Mouse (Mus musculus) kidney, embryonic 15.5 days (tissue): Measurements from ENCODE around the gene Tcp1. TPM values are rescaled to one million over a fixed set of nuclear protein-coding genes. Genes with fewer than 3 reads are reported as not detected.
"Not testable (repeated sequence)": the region's sequence is repeated elsewhere in the genome, so short reads cannot be mapped to it uniquely, and the experiment has no call there.

Experiments
- ATAC-seq: fragments of 200-750 bp; cut with Nextera tagmentation; replicated peaks from 2 replicates; pipeline ENCODE4 v1.8.0; 2017; ENCODE audit warnings: moderate TSS enrichment; ENCODE audit not compliant: low FRiP score
- H3K27ac ChIP-seq: fragments of 300-500 bp; sonication (generic); 2 replicates; pipeline ENCODE4 v1.5.1; 2015; ENCODE audit warnings: mild to moderate bottlenecking, inconsistent platforms
- H3K27me3 ChIP-seq: fragments of 300-500 bp; sonication (generic); 2 replicates; pipeline ENCODE4 v1.6.1; 2015; ENCODE audit warnings: inconsistent platforms
- H3K36me3 ChIP-seq: fragments of 300-500 bp; sonication (generic); 2 replicates; pipeline ENCODE4 v1.6.1; 2015; ENCODE audit warnings: inconsistent platforms
- H3K4me1 ChIP-seq: fragments of 300-500 bp; sonication (generic); 2 replicates; pipeline ENCODE4 v1.6.1; 2015; ENCODE audit warnings: inconsistent platforms
- H3K4me2 ChIP-seq: fragments of 300-500 bp; sonication (generic); 2 replicates; pipeline ENCODE4 v1.6.1; 2015; ENCODE audit warnings: moderate library complexity, mild to moderate bottlenecking, inconsistent platforms
- H3K4me3 ChIP-seq: fragments of 300-500 bp; sonication (generic); replicated peaks from 2 replicates; pipeline ENCODE4 v1.5.1; 2015; ENCODE audit warnings: mild to moderate bottlenecking, inconsistent platforms
- H3K9ac ChIP-seq: fragments of 300-500 bp; sonication (generic); 2 replicates; pipeline ENCODE4 v1.6.1; 2015; ENCODE audit warnings: mild to moderate bottlenecking, inconsistent platforms
- H3K9me3 ChIP-seq: fragments of 300-500 bp; sonication (generic); replicated peaks from 2 replicates; pipeline ENCODE4 v1.6.1; 2016; ENCODE audit warnings: inconsistent platforms
- WGBS: fragments of 180-500 bp; shearing (Covaris S2); methylation state at CpG from one replicate; pipeline ENCODE4 v1.1.7; 2015; ENCODE audit warnings: mixed read lengths; 5-methylcytosine and 5-hydroxymethylcytosine counted together
- polyA plus RNA-seq: library from polyadenylated mRNA; unstranded; fragments of >200 nt; fragmentation: Nextera tagmentation; extraction: Ambion mirVana; gene quantifications from 2 replicates; pipeline ENCODE4 v1.2.1, GENCODE M21; 2015

The Tcp1 gene
- polyA plus RNA-seq, 1 experiment from 2014 or later: 424 TPM

DNA sequence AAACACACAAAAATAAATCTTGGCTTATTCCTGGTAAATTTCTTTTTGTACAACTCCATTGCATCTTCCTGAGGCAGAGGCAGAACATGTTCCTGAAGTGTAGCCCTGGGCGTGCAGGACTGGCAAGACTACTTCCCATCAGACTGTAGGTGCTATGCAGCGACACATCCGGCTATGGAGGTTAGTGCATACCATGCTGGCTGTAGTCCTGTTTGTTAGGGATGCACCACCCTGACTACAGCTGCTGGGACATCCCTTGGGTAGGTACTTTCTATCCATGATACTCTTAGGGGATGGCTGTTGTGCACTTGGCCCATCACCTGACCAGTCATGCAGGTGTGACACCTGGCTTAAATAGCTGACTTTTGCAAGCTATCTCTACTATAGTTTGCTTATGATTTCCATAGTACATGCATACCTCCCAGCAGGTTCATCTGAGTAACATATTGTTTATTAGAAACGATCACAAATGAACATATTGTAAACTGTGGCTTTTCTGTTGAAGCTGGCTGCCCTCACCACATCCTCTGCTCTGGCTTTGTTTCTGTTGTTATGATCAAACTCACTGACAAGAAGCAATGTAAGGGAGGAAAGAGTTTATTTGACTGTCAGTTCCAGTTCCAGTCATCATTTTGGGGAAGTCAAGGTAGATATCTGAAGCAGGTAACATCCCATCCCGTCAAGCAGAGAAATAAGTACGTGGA, 27.1 kb downstream of the Tcp1 start:
- no peak for ATAC-seq
- Histone ChIP-seq H3K4me3 (no peak overlapping the region), H3K36me3 (peaks cover 44% of the 10 kb centered on the region), H3K9ac (no peak overlapping the region), H3K27me3 (no peaks in the 10 kb centered on the region), H3K4me2 (no peak overlapping the region), H3K27ac (no peak overlapping the region), H3K4me1 (peaks cover 8% of the 10 kb centered on the region; the same call in 1 of the 2 replicates), H3K9me3 (no peaks in the 10 kb centered on the region)
- 92% methylated on average over 6 of the region's 6 CpGs for WGBS

- no peak for ATAC-seq
- H3K4me2 ChIP-seq: no peak overlapping the region
- no peaks in the 10 kb centered on the region for H3K9me3 ChIP-seq
- H3K27me3 ChIP-seq: no peaks in the 10 kb centered on the region
- no peaks in the 10 kb centered on the region for H3K4me1 ChIP-seq
- H3K4me3 ChIP-seq: no peak overlapping the region
- H3K36me3 ChIP-seq: peaks cover 72% of the 10 kb centered on the region
- no peak overlapping the region for H3K27ac ChIP-seq
- H3K9ac ChIP-seq: no peak overlapping the region
- WGBS: 90% methylated on average over 5 of the region's 5 CpGs
Measured at GRCm38 (mm10) chr17:12949669-12950068, 34.2 kb downstream of the Tcp1 start.

DNA sequence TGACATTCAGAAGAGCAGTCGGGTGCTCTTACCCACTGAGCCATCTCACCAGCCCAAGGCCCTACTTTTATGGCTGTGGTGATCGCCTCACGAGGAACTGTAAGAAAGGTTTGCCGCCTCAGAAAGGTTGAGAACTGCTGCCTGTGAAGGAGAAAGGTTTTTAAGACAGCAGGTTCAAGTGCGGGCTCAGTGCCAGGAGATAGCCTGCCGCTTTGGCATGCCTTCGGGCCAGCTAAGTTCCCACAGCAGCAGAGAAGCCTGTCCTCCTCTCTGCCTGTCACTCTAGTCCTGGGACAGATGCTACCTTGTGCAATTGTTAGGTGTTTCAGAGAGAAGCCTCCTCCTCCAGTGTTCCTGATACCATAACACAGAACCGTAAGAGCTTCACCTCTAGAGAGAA, 41.2 kb downstream of the Tcp1 start:
- WGBS: 92% methylated on average over 8 of the region's 8 CpGs
- no peak for ATAC-seq
- H3K27me3 ChIP-seq: no peaks in the 10 kb centered on the region
- H3K4me2 ChIP-seq: no peak overlapping the region
- H3K9me3 ChIP-seq: no peaks in the 10 kb centered on the region
- no peak overlapping the region for H3K9ac ChIP-seq
- H3K36me3 ChIP-seq: peaks cover 40% of the 10 kb centered on the region
- H3K4me1 ChIP-seq: peaks cover 7% of the 10 kb centered on the region
- no peak overlapping the region for H3K4me3 ChIP-seq
- H3K27ac ChIP-seq: no peak overlapping the region

- H3K4me1 ChIP-seq, ATAC-seq, H3K9me3 ChIP-seq, H3K9ac ChIP-seq, H3K27ac ChIP-seq, H3K27me3 ChIP-seq, H3K4me3 ChIP-seq: not testable (repeated sequence)
- WGBS: 40% methylated on average over 1 of the region's 2 CpGs
- peak overlapping the region; percentile 41 for H3K4me2 ChIP-seq
- peaks cover 23% of the 10 kb centered on the region for H3K36me3 ChIP-seq
Measured at GRCm38 (mm10) chr17:12959377-12959776, 43.9 kb downstream of the Tcp1 start.

DNA sequence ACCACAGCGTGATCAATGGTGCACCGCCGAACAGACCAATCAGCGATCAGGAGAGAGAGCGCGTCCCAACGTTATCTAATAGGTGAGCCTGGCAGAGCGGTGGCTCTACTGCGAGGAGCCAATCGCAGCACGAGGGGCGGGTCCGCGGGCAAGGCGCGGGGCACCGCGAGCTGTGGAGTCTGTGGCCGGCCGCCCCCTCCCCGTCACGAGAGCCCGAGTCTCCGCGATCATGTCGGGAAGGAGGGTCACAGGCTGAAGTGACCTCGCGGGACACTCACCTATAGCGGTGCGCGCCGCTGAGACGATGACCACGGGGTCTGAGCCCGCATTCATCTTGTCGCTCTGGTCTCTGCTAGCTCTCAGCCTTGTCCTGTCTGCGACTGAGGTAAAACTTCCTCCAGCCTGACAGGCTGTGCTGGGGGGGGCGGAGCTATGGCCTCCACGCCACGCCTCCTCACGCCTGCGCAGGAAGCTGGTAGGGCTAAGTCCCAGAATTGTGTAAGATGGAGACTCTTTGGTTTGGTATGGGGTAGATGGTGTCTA, 44.9 kb downstream of the Tcp1 start, which contains the start of gene Acat2:
Acat2 (minus strand) TSS at position 417 of the 543 bp plus-strand sequence.
- Histone ChIP-seq H3K9ac (peak within 1 kb of the TSS; percentile 72), H3K4me1 (peaks cover 7% of the 10 kb centered on the region), H3K4me2 (peak within 1 kb of the TSS; percentile 84), H3K27ac (peak within 1 kb of the TSS; percentile 91), H3K9me3 (no peaks in the 10 kb centered on the region), H3K36me3 (peaks cover 28% of the 10 kb centered on the region), H3K4me3 (peak within 1 kb of the TSS; percentile 87), H3K27me3 (no peaks in the 10 kb centered on the region)
- peak; percentile 99 for ATAC-seq
- 0% methylated on average over 41 of the region's 42 CpGs for WGBS

DNA sequence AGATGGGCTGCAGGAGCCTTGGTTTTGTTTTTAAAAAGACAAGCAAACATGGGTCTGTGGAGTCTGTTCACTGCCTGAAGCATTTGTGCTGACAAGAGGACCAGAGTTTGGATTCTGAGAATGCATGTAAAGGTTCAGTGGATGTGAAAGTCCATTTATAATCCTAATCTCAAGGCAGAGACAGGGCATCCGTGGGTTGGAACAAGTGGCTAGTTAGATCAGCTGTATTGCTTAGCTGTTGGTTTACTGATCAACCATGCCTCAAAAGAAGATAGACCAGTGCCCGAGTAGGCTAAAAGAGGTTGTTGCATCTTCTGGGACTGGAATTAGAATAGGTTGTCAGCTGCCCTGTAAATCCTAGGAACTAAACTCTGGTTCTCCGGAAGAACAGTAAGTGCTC, 48.0 kb downstream of the Tcp1 start:
- H3K4me3 ChIP-seq: no peak overlapping the region
- WGBS: 71% methylated on average over 3 of the region's 3 CpGs

GRCm38 (mm10) chr17:12967173-12967572, 51.7 kb downstream of the Tcp1 start:
- H3K9me3 ChIP-seq: no peaks in the 10 kb centered on the region
- H3K27ac ChIP-seq: no peak overlapping the region
- H3K4me1 ChIP-seq: no peaks in the 10 kb centered on the region
- H3K4me3 ChIP-seq: no peak overlapping the region
- no peak overlapping the region for H3K4me2 ChIP-seq
- peaks cover 58% of the 10 kb centered on the region for H3K36me3 ChIP-seq
- no peak overlapping the region for H3K9ac ChIP-seq
- WGBS: 89% methylated on average over 2 of the region's 2 CpGs
- ATAC-seq: no peak
- H3K27me3 ChIP-seq: no peaks in the 10 kb centered on the region

More for the DNA sequence above, 48.0 kb downstream of the Tcp1 start:
- H3K27me3 ChIP-seq: no peaks in the 10 kb centered on the region
- H3K9ac ChIP-seq: no peak overlapping the region
- ATAC-seq: no peak
- H3K4me2 ChIP-seq: no peak overlapping the region
- peaks cover 38% of the 10 kb centered on the region for H3K36me3 ChIP-seq
- no peak overlapping the region for H3K27ac ChIP-seq
- no peaks in the 10 kb centered on the region for H3K9me3 ChIP-seq
- peaks cover 7% of the 10 kb centered on the region for H3K4me1 ChIP-seq

DNA sequence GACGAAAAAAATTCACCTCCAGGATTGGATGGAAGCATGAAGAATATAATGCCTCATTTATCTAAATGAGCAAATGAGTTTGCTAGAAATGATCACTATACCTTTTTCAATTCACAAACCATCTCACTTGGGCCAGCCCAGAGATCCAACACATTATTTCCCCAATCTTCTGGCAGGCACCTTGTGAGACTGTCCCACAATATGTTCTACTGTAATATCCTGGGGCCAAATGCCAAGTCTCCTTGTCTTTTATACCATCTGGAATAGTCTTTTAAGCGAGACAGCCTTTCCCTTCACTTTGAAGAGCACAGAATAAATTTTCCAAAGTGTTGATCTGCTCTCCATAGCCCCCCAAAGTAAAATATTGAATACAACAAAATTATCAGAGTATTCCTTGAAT, 58.4 kb downstream of the Tcp1 start:
- Histone ChIP-seq H3K9me3 (no peaks in the 10 kb centered on the region), H3K4me2 (no peak overlapping the region), H3K36me3 (peaks cover 71% of the 10 kb centered on the region), H3K27ac (no peak overlapping the region), H3K9ac (no peak overlapping the region), H3K4me1 (no peaks in the 10 kb centered on the region), H3K4me3 (no peak overlapping the region), H3K27me3 (no peaks in the 10 kb centered on the region)
- 83% methylated on average over 2 of the region's 2 CpGs for WGBS
- no peak for ATAC-seq

Other genes with a start within 250 kb of the Tcp1 start
- 6.8 and 6.9 TPM in 2 replicates for gene Slc22a1, start 239.9 kb upstream of the Tcp1 start, polyA plus RNA-seq
- 30.1 and 34.6 TPM in 2 replicates for gene Igf2r, start 146.0 kb upstream of the Tcp1 start, polyA plus RNA-seq
- 0.77 and 1.0 TPM in 2 replicates for gene Mas1, start 47.6 kb upstream of the Tcp1 start, polyA plus RNA-seq
- not detected in 2 replicates for gene Mrgprh, start 39.7 kb upstream of the Tcp1 start, polyA plus RNA-seq
- gene Pnldc1, start 5.5 kb upstream of the Tcp1 start, polyA plus RNA-seq: 1.5 and 2.5 TPM in 2 replicates
- gene Mrpl18, start 644 bp downstream of the Tcp1 start, polyA plus RNA-seq: 162 and 182 TPM in 2 replicates
- 2.2 and 3.4 TPM in 2 replicates for gene Acat3, start 24.9 kb downstream of the Tcp1 start, polyA plus RNA-seq
- gene Acat2, start 45.0 kb downstream of the Tcp1 start, polyA plus RNA-seq: 136 and 145 TPM in 2 replicates
- 134 and 139 TPM in 2 replicates for gene Wtap, start 78.5 kb downstream of the Tcp1 start, polyA plus RNA-seq
- 140 and 141 TPM in 2 replicates for gene Sod2, start 91.1 kb downstream of the Tcp1 start, polyA plus RNA-seq
- 0.13 TPM in 1 of 2 replicates, not detected in the other for gene Gpr31b, start 136.6 kb downstream of the Tcp1 start, polyA plus RNA-seq
- 0.14 TPM in 1 of 2 replicates, not detected in the other for gene Tcp10b, start 145.4 kb downstream of the Tcp1 start, polyA plus RNA-seq
- gene Unc93a, start 216.1 kb downstream of the Tcp1 start, polyA plus RNA-seq: not detected in 2 replicates